Mouse (Mus musculus) T-helper 17 cell (primary cell): Measurements from ENCODE around the gene Krcc1.
"Not testable (repeated sequence)": the region's sequence is repeated elsewhere in the genome, so short reads cannot be mapped to it uniquely, and the experiment has no call there.

Experiments
- in situ Hi-C, 2 experiments: fragments of 300-600 bp; cut with MboI, MseI; formaldehyde crosslinking; loops; 1 replicate in 1 of 2; 2 replicates in 1 of 2; pipeline ENCODE4 v1.15.1; 2025; ENCODE audit warnings: high pct_unique_total_duplicates in 2 of 2

Gene Krcc1

GRCm38 (mm10) chr6:71261060-71261459, 10.4 kb upstream of the Krcc1 start:
- in situ Hi-C loops, result no loop called here

- in situ Hi-C loops, result no loop called here
These were observed 9.2 kb upstream of the Krcc1 start for GRCm38 (mm10) chr6:71262142-71262833.

- in situ Hi-C loops, result not testable (repeated sequence)
These were observed 3.9 kb upstream of the Krcc1 start for GRCm38 (mm10) chr6:71267603-71268002.

GRCm38 (mm10) chr6:71268929-71269685, 2.4 kb upstream of the Krcc1 start:
- in situ Hi-C loops, result no loop called here

DNA sequence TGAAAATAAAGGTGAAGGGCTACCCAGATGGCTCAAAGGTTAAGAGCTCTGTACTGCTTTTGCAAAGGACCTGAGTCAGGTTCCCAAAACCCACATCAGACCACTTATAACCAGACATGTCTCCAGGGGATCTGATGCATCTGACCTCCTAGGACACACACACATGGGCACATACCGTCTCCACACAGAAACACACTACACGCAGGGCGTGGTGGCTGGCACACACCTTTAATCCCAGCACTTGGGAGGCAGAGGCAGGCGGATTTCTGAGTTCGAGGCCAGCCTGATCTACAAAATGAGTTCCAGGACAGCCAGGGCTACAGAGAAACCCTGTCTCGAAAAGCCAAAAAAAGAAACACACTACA, 1.8 kb upstream of the Krcc1 start:
- in situ Hi-C loops, result loop anchor here in 1 of 2 experiments (10.0 kb wide), 1 partner anchor 1965 kb away; no protein-coding TSS in a partner anchor

DNA sequence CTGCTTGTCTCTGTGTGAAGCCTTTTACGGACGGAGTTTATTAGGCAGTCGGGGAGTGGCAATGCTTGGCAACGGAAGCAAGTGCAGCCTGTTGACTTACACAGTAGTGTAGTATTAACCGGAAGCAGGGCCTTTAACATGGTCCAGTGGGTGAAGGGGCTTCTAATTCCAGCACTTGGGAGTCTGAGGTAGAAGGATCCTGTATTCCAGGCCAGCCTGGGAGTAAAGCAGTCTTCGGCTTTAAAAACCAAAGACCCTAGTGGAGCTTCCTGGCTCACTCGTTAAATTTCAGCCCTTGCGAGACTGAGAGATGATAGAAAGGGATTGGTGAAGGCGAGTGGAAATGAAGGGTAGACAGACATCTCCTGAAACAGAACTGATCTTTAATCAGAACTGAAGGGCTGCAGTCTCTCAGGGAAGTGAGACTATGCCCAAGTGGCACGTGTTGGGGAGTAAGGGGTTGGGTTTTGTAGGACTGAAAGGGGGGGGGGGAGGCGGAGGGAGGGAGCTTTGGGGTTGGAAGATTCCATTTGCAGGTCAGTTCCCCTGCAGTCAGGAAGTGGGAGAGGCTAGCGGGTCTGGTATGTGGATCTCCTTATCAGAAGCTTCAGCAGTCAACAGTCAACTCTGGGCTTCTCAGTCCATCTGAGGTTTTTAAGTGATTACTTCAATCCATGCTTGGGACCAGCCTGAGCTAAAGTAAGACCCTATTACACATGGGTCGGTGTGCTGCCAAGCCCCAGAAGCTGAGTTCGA, 998 bp upstream of the Krcc1 start:
- in situ Hi-C loops, result loop anchor here in 1 of 2 experiments (10.0 kb wide), 1 partner anchor 1964 kb away; no protein-coding TSS in a partner anchor

DNA sequence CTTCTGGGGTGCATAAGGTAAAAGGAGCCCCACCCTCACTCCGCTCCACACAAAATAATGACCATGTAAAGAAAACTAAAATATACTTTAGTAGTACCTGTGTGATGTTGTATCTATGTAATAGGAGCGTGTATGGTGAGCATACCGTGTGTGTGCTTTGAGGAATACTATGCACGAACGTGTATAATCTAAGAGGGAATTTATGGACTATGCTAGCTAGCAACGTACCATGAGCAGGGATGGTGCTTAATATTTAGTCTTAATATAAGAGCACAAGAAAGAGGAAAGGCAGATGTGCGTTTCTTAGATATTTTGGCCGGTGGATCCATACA, 454 bp upstream of the Krcc1 start:
- in situ Hi-C loops, result loop anchor here in 1 of 2 experiments (10.0 kb wide), 1 partner anchor 1964 kb away; no protein-coding TSS in a partner anchor

- in situ Hi-C loops, result loop anchor here in 1 of 2 experiments (10.0 kb wide), 1 partner anchor 1962 kb away; no protein-coding TSS in a partner anchor
These were observed 852 bp downstream of the Krcc1 start for GRCm38 (mm10) chr6:71272316-71272741.

GRCm38 (mm10) chr6:71273715-71274114, 2.2 kb downstream of the Krcc1 start:
- in situ Hi-C loops, result loop anchor here in 1 of 2 experiments (10.0 kb wide), 1 partner anchor 1961 kb away; no protein-coding TSS in a partner anchor

DNA sequence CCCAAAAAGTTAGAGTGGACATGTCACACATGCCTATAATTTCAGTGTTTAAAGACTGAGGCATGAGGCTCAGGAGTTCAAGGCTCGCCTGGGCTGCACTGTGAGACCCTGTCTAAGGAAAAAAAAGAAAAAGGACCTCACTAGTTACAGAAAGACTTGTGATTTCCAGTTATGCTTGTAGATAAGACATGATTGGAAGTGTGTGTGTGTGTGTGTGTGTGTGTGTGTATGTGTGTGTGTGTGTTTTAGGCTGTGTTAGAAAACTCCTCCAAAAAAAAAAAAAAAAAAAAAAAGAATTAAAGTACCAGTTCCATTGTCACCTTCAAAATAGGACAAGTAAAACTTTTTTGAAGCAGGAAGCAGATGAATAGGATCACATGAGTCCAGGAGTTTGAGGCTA, 3.1 kb downstream of the Krcc1 start:
- in situ Hi-C loops, result loop anchor here in 1 of 2 experiments (10.0 kb wide), 1 partner anchor 1960 kb away; no protein-coding TSS in a partner anchor

GRCm38 (mm10) chr6:71279418-71279817, 7.9 kb downstream of the Krcc1 start:
- in situ Hi-C loops, result loop anchor here in 1 of 2 experiments (10.0 kb wide), 1 partner anchor 1955 kb away; no protein-coding TSS in a partner anchor

GRCm38 (mm10) chr6:71293509-71293908, 22.0 kb downstream of the Krcc1 start:
- in situ Hi-C loops, result loop anchor here (5.0 to 10.0 kb wide), 2 partner anchors 51 to 129 kb away; no protein-coding TSS in a partner anchor

GRCm38 (mm10) chr6:71295303-71295702, 23.8 kb downstream of the Krcc1 start:
- in situ Hi-C loops, result loop anchor here (5.0 to 10.0 kb wide), 2 partner anchors 107 to 131 kb away; no protein-coding TSS in a partner anchor

DNA sequence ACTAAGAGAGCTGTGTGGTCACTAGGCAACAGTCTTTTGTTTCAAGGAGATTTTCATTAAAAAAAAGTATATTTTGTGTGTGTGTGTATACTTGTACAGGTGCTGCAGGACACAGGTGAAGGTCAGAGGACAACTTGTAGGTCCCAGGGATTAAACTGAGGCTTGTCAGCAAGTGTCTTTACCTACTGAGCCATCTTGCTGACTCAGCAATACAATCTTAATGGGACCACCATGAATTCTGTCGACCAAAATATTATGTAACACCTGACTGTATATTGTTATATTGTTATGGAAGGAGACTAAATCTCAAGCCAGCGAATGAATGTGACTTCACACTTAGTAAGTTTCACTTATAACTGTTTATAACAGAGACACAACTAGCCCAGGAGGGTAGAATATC, 26.6 kb downstream of the Krcc1 start:
- in situ Hi-C loops, result loop anchor here (5.0 to 10.0 kb wide), 2 partner anchors 104 to 133 kb away; no protein-coding TSS in a partner anchor

DNA sequence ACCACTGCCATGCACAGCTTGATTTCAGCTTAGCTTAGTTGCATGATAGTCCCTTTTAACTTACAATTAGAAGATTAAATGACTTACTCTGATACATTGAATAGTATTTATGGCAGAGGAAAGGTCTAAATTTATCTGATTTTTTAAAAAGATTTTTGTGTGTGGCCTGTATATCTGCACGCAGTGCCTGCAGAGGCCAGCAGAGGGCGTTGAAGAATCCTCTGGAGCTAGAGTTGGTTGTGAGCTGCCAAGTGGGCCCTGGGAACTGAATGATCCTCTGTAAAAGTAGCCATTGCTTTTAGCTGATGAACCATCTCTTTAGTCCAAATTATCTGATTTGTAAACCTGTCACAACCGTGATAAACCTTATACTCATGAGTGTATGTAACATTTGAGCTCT, 27.3 kb downstream of the Krcc1 start:
- in situ Hi-C loops, result loop anchor here (5.0 to 10.0 kb wide), 2 partner anchors 104 to 134 kb away; no protein-coding TSS in a partner anchor

- in situ Hi-C loops, result no loop called here
These were observed 30.7 kb downstream of the Krcc1 start for GRCm38 (mm10) chr6:71302097-71302731.

- in situ Hi-C loops, result no loop called here
These were observed 36.0 kb downstream of the Krcc1 start for GRCm38 (mm10) chr6:71307486-71307885.

DNA sequence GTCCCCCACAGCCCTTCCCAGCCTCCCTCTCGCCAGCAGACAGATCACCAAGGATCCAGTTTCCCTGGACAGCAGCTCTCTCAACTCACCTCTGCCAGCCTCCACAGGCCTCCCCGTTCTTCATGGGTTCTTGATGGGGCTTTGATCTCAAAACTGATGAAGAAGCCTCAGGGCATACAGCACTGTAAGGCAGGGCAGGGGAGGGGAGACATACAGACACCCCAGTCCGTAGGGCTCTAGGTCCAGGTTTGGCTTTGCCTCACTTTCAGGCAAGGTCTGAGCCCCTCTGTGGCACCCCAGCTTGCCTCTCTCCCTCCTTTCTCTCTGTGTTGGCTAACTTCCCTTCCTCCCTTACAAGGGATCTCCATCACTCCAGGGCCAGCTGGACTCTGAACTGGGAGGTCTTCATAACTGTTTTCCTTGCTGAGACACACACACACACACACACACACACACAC, 50.4 kb downstream of the Krcc1 start, which contains the start of gene Smyd1:
Gene Smyd1, minus strand, starts transcription at position 408 of the 458 bp plus-strand sequence.
- in situ Hi-C loops, result no loop called here

DNA sequence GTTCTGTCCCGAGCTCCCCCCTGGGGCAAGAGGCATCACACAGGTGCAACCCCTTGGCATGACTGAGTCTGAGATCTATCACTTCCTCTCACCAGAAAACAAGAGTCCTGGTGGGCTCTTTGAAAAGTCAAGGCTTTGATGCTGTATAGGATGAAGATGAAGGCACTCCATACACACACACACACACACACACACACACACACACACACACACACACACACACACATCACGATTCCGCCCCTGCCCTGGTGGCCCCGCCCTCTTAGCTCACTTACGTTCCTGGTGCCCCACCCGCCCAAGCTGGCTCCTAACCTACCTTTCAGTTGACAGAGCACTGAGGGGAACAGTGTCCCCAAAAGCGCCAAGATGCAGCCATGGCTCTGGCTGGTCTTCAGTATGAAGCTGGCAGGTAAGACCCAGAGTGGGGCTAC, 51.0 kb downstream of the Krcc1 start, which contains the start of gene Cd8b1:
Gene Cd8b1, plus strand, starts transcription at position 298 of the 431 bp plus-strand sequence.
- in situ Hi-C loops, result no loop called here

- in situ Hi-C loops, result no loop called here
These were observed 53.3 kb downstream of the Krcc1 start for GRCm38 (mm10) chr6:71324816-71325215.

DNA sequence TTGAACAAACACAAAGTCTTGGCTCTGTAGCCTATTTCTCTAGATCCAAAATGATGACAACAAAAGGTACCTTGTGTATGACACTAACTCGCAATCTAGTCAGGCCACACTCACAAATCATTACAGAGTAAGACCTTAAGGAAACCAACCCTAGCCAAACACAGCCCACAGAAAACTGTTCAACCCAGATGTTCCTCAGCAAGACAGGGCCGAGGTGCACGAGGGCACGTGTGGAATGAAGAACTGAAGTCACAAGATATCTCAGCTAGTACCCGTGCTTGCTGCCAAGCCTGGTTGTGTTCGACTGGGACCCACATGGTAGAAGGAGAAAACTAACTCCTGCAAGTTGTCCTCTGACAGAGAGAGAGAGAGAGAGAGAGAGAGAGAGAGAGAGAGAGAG, 58.4 kb downstream of the Krcc1 start:
- in situ Hi-C loops, result no loop called here
